In genomic region chr8:90134626-90135025, GRCm38 (mm10) we compare ENCODE assay signal across 16 mouse cellular contexts.
"Had no signal": no experiment of that assay in that cellular context is flagged by ENCODE, and none has a peak within 500 bp of the region (broad histone marks: within the 10 kb centered on the region; RNA-seq: fewer than 3 reads in every experiment).

No protein-coding gene starts in this region.

- H3K9me3 ChIP-seq: limb, embryonic 13.5 days; midbrain, embryonic 15.5 days; neural tube, embryonic 12.5 days had no signal

- ATAC-seq: midbrain, embryonic 15.5 days had no signal

- H3K27ac ChIP-seq: layer of hippocampus, adult 2 months; limb, embryonic 13.5 days; liver, embryonic 14.5 days; midbrain, embryonic 15.5 days; neural tube, embryonic 12.5 days had no signal

- H3K4me2 ChIP-seq: limb, embryonic 13.5 days; midbrain, embryonic 11.5 days; midbrain, embryonic 15.5 days; neural tube, embryonic 12.5 days had no signal

- DNase-seq: kidney, adult 9 months; kidney, postnatal 10 days; kidney, postnatal 4 days; lung, adult 18-20 months; lung, postnatal 4 days; right cerebral cortex, postnatal 4 days; spleen, adult 18-20 months; thymus, adult 18-20 months; thymus, postnatal 25 days had no signal

- H3K36me3 ChIP-seq: limb, embryonic 13.5 days; midbrain, embryonic 15.5 days; neural tube, embryonic 12.5 days had no signal

- H3K27me3 ChIP-seq: limb, embryonic 13.5 days; megakaryocyte, embryonic 14.5 days; midbrain, embryonic 15.5 days; neural tube, embryonic 12.5 days had no signal

- H3K9ac ChIP-seq: limb, embryonic 13.5 days; liver, embryonic 14.5 days; midbrain, embryonic 15.5 days; neural tube, embryonic 12.5 days had no signal

- H3K4me3 ChIP-seq: layer of hippocampus, adult 2 months; limb, embryonic 13.5 days; megakaryocyte, embryonic 14.5 days; midbrain, embryonic 15.5 days; neural tube, embryonic 12.5 days had no signal

- H3K4me1 ChIP-seq: megakaryocyte, embryonic 14.5 days; midbrain, embryonic 15.5 days; neural tube, embryonic 12.5 days had no signal
